Mouse (Mus musculus): ENCODE results near the gene Zcwpw1. TPM values are rescaled to one million over a fixed set of nuclear protein-coding genes. Genes with fewer than 3 reads are reported as not detected.
"Not testable (repeated sequence)": the region's sequence is repeated elsewhere in the genome, so short reads cannot be mapped to it uniquely, and the experiment has no call there.

The Zcwpw1 gene
- polyA plus RNA-seq, 1 experiment from 2014 or later: 7.8 TPM

DNA sequence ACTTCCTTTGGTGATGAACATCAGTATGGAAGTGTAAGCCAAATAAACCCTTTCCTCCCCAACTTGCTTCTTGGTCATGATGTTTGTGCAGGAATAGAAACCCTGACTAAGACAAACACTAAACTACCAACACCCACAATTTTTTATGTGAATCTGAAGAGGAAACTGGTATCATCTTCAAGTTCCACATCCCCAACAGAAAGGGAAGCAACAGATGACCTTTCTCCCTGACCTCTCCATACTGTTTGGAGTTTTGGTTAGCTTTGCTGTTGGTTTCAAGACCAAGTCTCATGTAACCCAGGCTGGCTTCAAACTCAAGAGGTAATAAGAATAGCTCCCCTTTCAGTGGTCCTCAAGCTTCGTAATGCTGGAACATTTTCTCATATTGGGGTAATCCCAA, 62.7 kb downstream of the Zcwpw1 start:
- not testable (repeated sequence) for H3K9ac ChIP-seq; H3K4me2 ChIP-seq; H3K27ac ChIP-seq; H3K4me1 ChIP-seq (replicated peaks); ATAC-seq (replicated peaks; ENCODE audit: insufficient number of reproducible peaks, insufficient read depth, low FRiP score, low read depth); H3K27me3 ChIP-seq; H3K4me3 ChIP-seq; H3K36me3 ChIP-seq; H3K9me3 ChIP-seq (replicated peaks)
- WGBS: 69% methylated on average over 1 of the region's 1 CpGs

- WGBS: 63% methylated on average over 3 of the region's 3 CpGs
- H3K27ac ChIP-seq; H3K36me3 ChIP-seq; H3K9ac ChIP-seq; ATAC-seq (replicated peaks; ENCODE audit: insufficient number of reproducible peaks, insufficient read depth, low FRiP score, low read depth); H3K27me3 ChIP-seq; H3K4me2 ChIP-seq; H3K9me3 ChIP-seq (replicated peaks); H3K4me1 ChIP-seq (replicated peaks); H3K4me3 ChIP-seq: not testable (repeated sequence)
These were observed 67.3 kb downstream of the Zcwpw1 start for GRCm38 (mm10) chr5:137854907-137855306.

DNA sequence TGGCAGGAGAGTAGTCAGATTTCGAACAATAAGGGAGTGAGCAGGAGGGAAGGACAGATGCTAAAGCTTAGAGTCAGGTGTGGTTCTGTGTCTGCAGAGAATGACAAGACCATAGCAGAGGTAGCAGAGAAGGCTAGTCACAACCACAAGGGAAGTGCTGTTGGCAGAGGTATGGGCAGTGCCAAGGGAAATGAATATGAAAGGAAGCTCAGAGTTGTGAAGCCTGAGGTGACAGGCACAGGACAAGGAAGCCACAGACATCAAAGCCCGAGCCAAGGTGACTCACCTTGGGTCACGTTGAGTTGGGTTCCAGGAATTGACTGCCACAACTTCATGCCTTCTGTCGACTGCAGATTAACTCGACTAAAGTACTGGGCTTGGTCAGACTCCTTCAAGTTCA, 69.3 kb downstream of the Zcwpw1 start:
- H3K4me2 ChIP-seq; H3K4me3 ChIP-seq; H3K27ac ChIP-seq; ATAC-seq (replicated peaks; ENCODE audit: insufficient number of reproducible peaks, insufficient read depth, low FRiP score, low read depth); H3K9me3 ChIP-seq (replicated peaks); H3K4me1 ChIP-seq (replicated peaks); H3K9ac ChIP-seq; H3K36me3 ChIP-seq; H3K27me3 ChIP-seq: not testable (repeated sequence)
- WGBS: 63% methylated on average over 5 of the region's 5 CpGs

GRCm38 (mm10) chr5:137857960-137858710, 70.5 kb downstream of the Zcwpw1 start, which contains the start of gene Pilrb1:
Pilrb1 (minus strand) TSS chr5:137858106.
- H3K9me3 ChIP-seq (replicated peaks); H3K9ac ChIP-seq; H3K27ac ChIP-seq; H3K36me3 ChIP-seq; H3K4me3 ChIP-seq; H3K27me3 ChIP-seq; ATAC-seq (replicated peaks; ENCODE audit: insufficient number of reproducible peaks, insufficient read depth, low FRiP score, low read depth); H3K4me2 ChIP-seq; H3K4me1 ChIP-seq (replicated peaks): not testable (repeated sequence)
- 58% methylated on average over 2 of the region's 2 CpGs for WGBS

GRCm38 (mm10) chr5:137864008-137864407, 76.4 kb downstream of the Zcwpw1 start:
- not testable (repeated sequence) for H3K9me3 ChIP-seq (replicated peaks); H3K27me3 ChIP-seq; H3K9ac ChIP-seq; ATAC-seq (replicated peaks; ENCODE audit: insufficient number of reproducible peaks, insufficient read depth, low FRiP score, low read depth); H3K36me3 ChIP-seq; H3K4me2 ChIP-seq; H3K27ac ChIP-seq; H3K4me3 ChIP-seq; H3K4me1 ChIP-seq (replicated peaks)
- WGBS: 94% methylated on average over 1 of the region's 1 CpGs

GRCm38 (mm10) chr5:137868600-137868999, 81.0 kb downstream of the Zcwpw1 start:
- ATAC-seq (replicated peaks; ENCODE audit: insufficient number of reproducible peaks, insufficient read depth, low FRiP score, low read depth); H3K27me3 ChIP-seq; H3K36me3 ChIP-seq; H3K4me3 ChIP-seq; H3K27ac ChIP-seq; H3K9ac ChIP-seq; H3K4me1 ChIP-seq (replicated peaks); H3K4me2 ChIP-seq; H3K9me3 ChIP-seq (replicated peaks): not testable (repeated sequence)
- WGBS: 53% methylated on average over 2 of the region's 2 CpGs

DNA sequence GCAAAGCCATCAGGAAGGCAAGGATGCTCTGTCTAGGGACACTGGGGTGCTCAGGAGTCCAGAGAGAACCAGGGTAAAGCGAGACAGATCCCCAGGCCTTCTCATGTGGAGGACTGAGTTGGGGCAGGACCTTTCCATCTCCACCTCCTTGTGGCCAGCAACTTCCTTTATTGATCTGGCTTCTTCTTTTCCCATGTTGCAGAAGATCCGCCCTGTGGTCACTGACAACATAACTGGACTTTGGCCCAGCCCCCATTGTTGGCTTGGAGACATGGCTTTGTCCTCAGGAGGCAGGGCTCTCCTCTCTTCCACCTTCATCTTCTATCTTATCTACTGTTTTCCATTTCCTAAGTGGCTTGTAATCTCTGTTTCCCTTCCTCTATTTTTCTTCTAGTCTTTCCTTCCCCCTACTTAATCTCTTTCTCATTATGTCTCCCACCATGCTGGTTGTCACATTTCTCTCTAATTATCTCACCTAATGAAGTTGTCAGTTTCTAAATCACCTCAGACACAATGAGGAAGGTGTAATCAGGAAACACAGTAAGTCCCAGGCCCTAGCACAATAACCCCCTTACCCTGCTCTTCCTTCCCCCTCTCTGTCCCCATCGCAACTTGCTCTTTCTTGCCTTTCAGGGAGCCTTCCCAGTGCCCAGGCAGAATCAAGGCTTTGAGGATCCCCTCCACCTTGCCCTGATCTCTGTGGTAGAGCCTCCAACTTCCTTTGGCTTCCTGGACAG, 84.2 kb downstream of the Zcwpw1 start, which contains the start of gene Pilrb2:
Pilrb2 (minus strand) TSS at position 172 of the 737 bp plus-strand sequence.
- ATAC-seq (replicated peaks; ENCODE audit: insufficient number of reproducible peaks, insufficient read depth, low FRiP score, low read depth); H3K9ac ChIP-seq; H3K4me1 ChIP-seq (replicated peaks); H3K36me3 ChIP-seq; H3K27ac ChIP-seq; H3K9me3 ChIP-seq (replicated peaks); H3K27me3 ChIP-seq; H3K4me2 ChIP-seq; H3K4me3 ChIP-seq: not testable (repeated sequence)
- 61% methylated on average over 3 of the region's 3 CpGs for WGBS

Other genes with a start within 250 kb of the Zcwpw1 start
- 0.13 and 2.1 TPM in 2 replicates for gene Actl6b, start 234.3 kb upstream of the Zcwpw1 start, polyA plus RNA-seq (2015; fragmentation: Nextera tagmentation; extraction: Ambion mirVana)
- gene Tfr2, start 218.0 kb upstream of the Zcwpw1 start, polyA plus RNA-seq (2015; fragmentation: Nextera tagmentation; extraction: Ambion mirVana): 0.31 and 1.3 TPM in 2 replicates
- gene Mospd3, start 186.7 kb upstream of the Zcwpw1 start, polyA plus RNA-seq (2015; fragmentation: Nextera tagmentation; extraction: Ambion mirVana): 17.1 and 26.5 TPM in 2 replicates
- 117 and 129 TPM in 2 replicates for gene Pcolce, start 174.0 kb upstream of the Zcwpw1 start, polyA plus RNA-seq (2015; fragmentation: Nextera tagmentation; extraction: Ambion mirVana)
- 0.11 and 0.23 TPM in 2 replicates for gene Fbxo24, start 158.8 kb upstream of the Zcwpw1 start, polyA plus RNA-seq (2015; fragmentation: Nextera tagmentation; extraction: Ambion mirVana)
- 20.7 and 26.7 TPM in 2 replicates for gene Lrch4, start 158.7 kb upstream of the Zcwpw1 start, polyA plus RNA-seq (2015; fragmentation: Nextera tagmentation; extraction: Ambion mirVana)
- gene Gm20605, start 158.6 kb upstream of the Zcwpw1 start, polyA plus RNA-seq (2015; fragmentation: Nextera tagmentation; extraction: Ambion mirVana): 7.1 and 12.2 TPM in 2 replicates
- 4.0 and 6.0 TPM in 2 replicates for gene Sap25, start 146.5 kb upstream of the Zcwpw1 start, polyA plus RNA-seq (2015; fragmentation: Nextera tagmentation; extraction: Ambion mirVana)
- gene Irs3, start 142.1 kb upstream of the Zcwpw1 start, polyA plus RNA-seq (2015; fragmentation: Nextera tagmentation; extraction: Ambion mirVana): 0.13 and 0.21 TPM in 2 replicates
- 19.3 and 21.7 TPM in 2 replicates for gene Agfg2, start 103.1 kb upstream of the Zcwpw1 start, polyA plus RNA-seq (2015; fragmentation: Nextera tagmentation; extraction: Ambion mirVana)
- gene Nyap1, start 46.2 kb upstream of the Zcwpw1 start, polyA plus RNA-seq (2015; fragmentation: Nextera tagmentation; extraction: Ambion mirVana): 1.2 and 1.6 TPM in 2 replicates
- gene Tsc22d4, start 42.1 kb upstream of the Zcwpw1 start, polyA plus RNA-seq (2015; fragmentation: Nextera tagmentation; extraction: Ambion mirVana): 130 and 164 TPM in 2 replicates
- gene Ppp1r35, start 8.9 kb upstream of the Zcwpw1 start, polyA plus RNA-seq (2015; fragmentation: Nextera tagmentation; extraction: Ambion mirVana): 21.1 and 25.5 TPM in 2 replicates
- gene Mepce, start 143 bp upstream of the Zcwpw1 start, polyA plus RNA-seq (2015; fragmentation: Nextera tagmentation; extraction: Ambion mirVana): 5.3 and 7.6 TPM in 2 replicates
- 1.8 and 2.2 TPM in 2 replicates for gene Pilra, start 48.5 kb downstream of the Zcwpw1 start, polyA plus RNA-seq (2015; fragmentation: Nextera tagmentation; extraction: Ambion mirVana)
- gene Pilrb1, start 70.3 kb downstream of the Zcwpw1 start, polyA plus RNA-seq (2015; fragmentation: Nextera tagmentation; extraction: Ambion mirVana): 0.58 and 0.61 TPM in 2 replicates
- gene Pilrb2, start 84.0 kb downstream of the Zcwpw1 start, polyA plus RNA-seq (2015; fragmentation: Nextera tagmentation; extraction: Ambion mirVana): 1.5 and 3.4 TPM in 2 replicates
- gene Cyp3a13, start 133.8 kb downstream of the Zcwpw1 start, polyA plus RNA-seq (2015; fragmentation: Nextera tagmentation; extraction: Ambion mirVana): 0.09 TPM in 1 of 2 replicates, not detected in the other
- gene Gjc3, start 175.3 kb downstream of the Zcwpw1 start, polyA plus RNA-seq (2015; fragmentation: Nextera tagmentation; extraction: Ambion mirVana): 0.08 TPM in 1 of 2 replicates, not detected in the other
- 0.13 TPM in 1 of 2 replicates, not detected in the other for gene Azgp1, start 193.7 kb downstream of the Zcwpw1 start, polyA plus RNA-seq (2015; fragmentation: Nextera tagmentation; extraction: Ambion mirVana)
- gene Smok3a, start 233.5 kb downstream of the Zcwpw1 start, polyA plus RNA-seq (2015; fragmentation: Nextera tagmentation; extraction: Ambion mirVana): not detected in 2 replicates
- gene Smok3b, start 233.6 kb downstream of the Zcwpw1 start, polyA plus RNA-seq (2015; fragmentation: Nextera tagmentation; extraction: Ambion mirVana): not detected in 2 replicates